Mouse (Mus musculus) thymus, adult 2 months (tissue): ENCODE measurements at regions not wholly inside any gene's neighbourhood (a gene's known extent, or its start where the extent isn't known, plus 50 kb on each side); places are given as distances from the start of the nearest gene placed in this dataset.

ENCODE experiments used
- CTCF ChIP-seq: fragments of 200-500 bp; IDR thresholded peaks from 2 replicates; pipeline ENCODE4 v1.5.1; 2012; ENCODE audit warnings: mild to moderate bottlenecking, control low read depth, low read length, moderate library complexity, borderline replicate concordance; ENCODE audit not compliant: control insufficient read depth, poor library complexity, insufficient read depth; ENCODE audit errors: extremely low read depth
- POLR2A ChIP-seq: fragments of 200-500 bp; IDR thresholded peaks from 2 replicates; pipeline ENCODE4 v1.6.1; 2012; ENCODE audit warnings: mild to moderate bottlenecking, low read length, control low read depth, moderate library complexity; ENCODE audit not compliant: control insufficient read depth, poor library complexity, insufficient read depth; ENCODE audit errors: extremely low read depth

- TF ChIP-seq POLR2A: no peak
- TF ChIP-seq CTCF: no peak
Observed at GRCm38 (mm10) chr2:74244203-74244602, 333.1 kb upstream of the Atp5g3 start.
